Mouse (Mus musculus) intestine, postnatal 0 days (tissue): ENCODE measurements around the gene 1810030O07Rik. TPM values are rescaled to one million over a fixed set of nuclear protein-coding genes. Genes with fewer than 3 reads are reported as not detected.
A peak's percentile ranks its signal among the peaks of the same experiment; 100 is the strongest.
"Not testable (repeated sequence)": the region's sequence is repeated elsewhere in the genome, so short reads cannot be mapped to it uniquely, and the experiment has no call there.

ENCODE experiments used
- ATAC-seq: fragments of 200-750 bp; cut with Nextera tagmentation; 2 replicates; pipeline ENCODE4 v1.8.0; 2017; ENCODE audit warnings: mild to moderate bottlenecking, moderate TSS enrichment, moderate library complexity
- H3K27ac ChIP-seq: fragments of 300-500 bp; sonication (generic); 2 replicates; pipeline ENCODE4 v1.5.1; 2014; ENCODE audit warnings: mild to moderate bottlenecking, low read depth, low read length, moderate library complexity
- H3K27me3 ChIP-seq: fragments of 300-500 bp; sonication (generic); replicated peaks from 2 replicates; pipeline ENCODE4 v1.6.1; 2014; ENCODE audit warnings: low read length, mixed read lengths; ENCODE audit not compliant: control insufficient read depth, insufficient read depth
- H3K36me3 ChIP-seq: fragments of 300-500 bp; sonication (generic); 2 replicates; pipeline ENCODE4 v1.6.1; 2014; ENCODE audit warnings: mild to moderate bottlenecking, moderate library complexity; ENCODE audit not compliant: control insufficient read depth, insufficient read depth
- H3K4me1 ChIP-seq: fragments of 300-500 bp; sonication (generic); replicated peaks from 2 replicates; pipeline ENCODE4 v1.6.1; 2014; ENCODE audit warnings: antibody characterized with exemption, low read length, mixed read lengths; ENCODE audit not compliant: control insufficient read depth, insufficient read depth
- H3K4me2 ChIP-seq: fragments of 300-500 bp; sonication (generic); replicated peaks from 2 replicates; pipeline ENCODE4 v1.6.1; 2014; ENCODE audit warnings: low read depth, mild to moderate bottlenecking, moderate library complexity
- H3K4me3 ChIP-seq: fragments of 300-500 bp; sonication (generic); 2 replicates; pipeline ENCODE4 v1.5.1; 2014; ENCODE audit warnings: low read depth, low read length
- H3K9ac ChIP-seq: fragments of 300-500 bp; sonication (generic); 2 replicates; pipeline ENCODE4 v1.6.1; 2014; ENCODE audit warnings: mild to moderate bottlenecking, low read depth, low read length
- H3K9me3 ChIP-seq: fragments of 300-500 bp; sonication (generic); 2 replicates; pipeline ENCODE4 v1.6.1; 2016; ENCODE audit warnings: mixed run types; ENCODE audit not compliant: control insufficient read depth
- CTCF ChIP-seq: sonication (generic); IDR thresholded peaks from 2 replicates; pipeline ENCODE4 v1.5.1; 2016; ENCODE audit warnings: low read depth, mild to moderate bottlenecking, control low read depth, antibody characterized with exemption, moderate library complexity
- WGBS: fragments of 180-500 bp; shearing (Covaris S2); extraction: QIAGEN DNeasy Blood & Tissue Kit; methylation state at CpG from one replicate; pipeline ENCODE4 v1.1.7; 2014; 5-methylcytosine and 5-hydroxymethylcytosine counted together
- polyA plus RNA-seq: library from polyadenylated mRNA; unstranded; fragments of >200 nt; fragmentation: Nextera tagmentation; extraction: Ambion mirVana; gene quantifications from 2 replicates; pipeline ENCODE4 v1.2.1, GENCODE M21; 2015

1810030O07Rik gene
- polyA plus RNA-seq, 1 experiment from 2014 or later, result 15.3 TPM

DNA sequence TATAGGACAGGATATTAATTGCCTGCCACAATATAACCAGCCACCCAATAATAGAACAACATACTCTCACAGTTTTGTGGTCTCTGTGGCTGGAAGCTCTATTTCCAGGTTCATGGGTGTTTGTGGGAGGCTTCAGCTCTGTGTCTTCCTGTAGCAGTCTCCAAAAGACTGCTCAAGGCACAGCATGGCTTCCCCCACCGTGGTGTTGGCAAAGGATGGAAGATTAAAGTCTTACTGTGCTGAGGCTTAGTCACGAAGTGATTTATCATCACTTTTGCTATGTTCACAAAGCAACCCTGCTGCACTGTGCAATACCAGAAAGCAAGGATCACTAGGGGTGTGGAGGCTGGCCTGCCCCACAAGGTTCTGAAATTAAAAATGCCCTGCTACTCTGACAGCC is 19.6 kb downstream of the 1810030O07Rik start:
- Histone ChIP-seq H3K4me1 (no peaks in the 10 kb centered on the region), H3K4me2 (no peak overlapping the region), H3K27ac (no peak overlapping the region), H3K27me3 (no peaks in the 10 kb centered on the region), H3K9me3 (no peaks in the 10 kb centered on the region), H3K36me3 (peaks cover 8% of the 10 kb centered on the region), H3K4me3 (no peak overlapping the region), H3K9ac (no peak overlapping the region)
- TF ChIP-seq CTCF, result no peak
- 63% methylated on average over 2 of the region's 2 CpGs for WGBS
- ATAC-seq, result no peak

DNA sequence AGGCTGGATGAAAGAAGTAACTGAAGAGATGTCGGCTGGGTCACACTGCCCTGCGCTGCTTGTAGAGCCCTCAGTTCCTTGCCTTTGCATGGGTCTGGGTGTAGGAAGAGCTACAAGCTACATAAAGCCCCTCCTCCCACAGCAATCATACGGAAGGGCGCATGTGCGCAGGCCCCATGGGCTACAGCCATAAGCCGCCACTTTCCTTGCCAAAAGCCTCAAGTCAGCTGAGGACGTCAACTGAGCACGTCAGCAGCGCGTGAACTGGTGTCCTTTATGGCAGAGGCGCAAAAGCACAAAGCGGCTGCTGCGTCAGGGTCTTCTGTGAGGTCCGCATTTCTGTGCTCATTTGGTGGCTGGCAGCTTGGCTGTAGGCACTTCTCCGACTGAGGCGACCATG is 21.6 kb downstream of the 1810030O07Rik start:
- Histone ChIP-seq H3K9me3 (no peaks in the 10 kb centered on the region), H3K4me1 (no peaks in the 10 kb centered on the region), H3K9ac (no peak overlapping the region), H3K36me3 (no peaks in the 10 kb centered on the region), H3K4me3 (no peak overlapping the region), H3K27me3 (no peaks in the 10 kb centered on the region), H3K27ac (no peak overlapping the region), H3K4me2 (no peak overlapping the region)
- no peak for ATAC-seq
- WGBS, result 86% methylated on average over 16 of the region's 16 CpGs
- no peak for TF ChIP-seq CTCF

DNA sequence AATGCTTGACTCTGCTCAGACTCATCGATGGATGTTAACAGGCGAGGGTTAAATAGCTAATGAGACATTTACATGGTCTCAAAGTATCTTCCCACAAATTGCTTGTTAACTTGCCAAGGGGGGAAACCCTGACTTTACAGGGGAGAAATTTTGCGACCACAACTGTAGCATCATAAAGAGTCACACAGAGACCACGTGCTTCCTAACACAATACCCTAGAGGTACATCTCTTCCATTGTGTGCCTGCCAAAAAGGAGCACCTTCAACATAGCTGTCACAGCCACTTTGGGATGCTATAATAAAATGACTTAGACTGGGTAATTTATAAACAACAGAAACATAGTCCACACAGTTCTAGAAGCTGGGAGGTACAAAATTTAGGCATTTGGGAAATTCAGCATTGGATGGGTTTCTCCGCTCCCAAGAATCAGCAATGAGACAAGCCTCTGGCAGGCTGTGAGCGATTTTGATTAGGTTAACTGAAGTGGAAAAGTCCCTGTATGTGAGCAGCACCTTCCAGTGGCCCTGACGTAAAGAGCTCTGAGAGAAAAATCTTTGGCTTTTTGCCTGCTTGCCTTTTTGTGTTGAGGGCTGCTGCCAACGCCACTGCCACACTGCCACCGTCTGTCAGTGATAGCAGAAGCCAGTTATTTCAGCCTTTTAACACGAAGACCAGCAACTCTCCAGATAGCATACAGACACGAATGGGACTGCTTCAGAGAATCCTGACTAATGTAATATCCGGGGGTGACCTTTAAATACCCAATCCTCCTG is 27.8 kb downstream of the 1810030O07Rik start:
- no peak overlapping the region for H3K27ac ChIP-seq
- no peaks in the 10 kb centered on the region for H3K9me3 ChIP-seq
- H3K36me3 ChIP-seq, result no peaks in the 10 kb centered on the region
- no peak overlapping the region for H3K4me2 ChIP-seq
- peak; percentile 10; the same call in 1 of the 2 replicates for TF ChIP-seq CTCF
- no peak overlapping the region for H3K9ac ChIP-seq
- 68% methylated on average over 12 of the region's 12 CpGs for WGBS
- ATAC-seq, result no peak
- H3K4me3 ChIP-seq, result no peak overlapping the region
- H3K4me1 ChIP-seq, result no peaks in the 10 kb centered on the region
- no peaks in the 10 kb centered on the region for H3K27me3 ChIP-seq

DNA sequence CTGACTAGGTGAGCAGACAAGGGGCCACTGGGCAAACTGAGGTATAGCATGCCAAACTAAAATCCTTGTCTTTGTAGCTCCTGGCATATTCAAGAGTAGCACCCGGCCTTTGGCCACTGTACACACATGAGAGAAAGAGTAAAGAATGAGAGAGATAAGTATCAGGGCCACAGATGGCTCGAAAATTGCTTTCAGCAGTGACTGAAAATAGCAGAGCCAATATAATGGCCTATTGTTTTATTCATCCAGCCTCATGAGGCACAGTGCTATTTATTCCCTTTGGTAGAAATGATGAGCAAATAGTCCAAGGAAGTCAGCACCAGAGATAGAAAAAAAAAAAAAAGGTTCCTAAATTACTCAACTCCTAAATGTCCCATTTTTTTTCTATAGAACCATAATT is 28.5 kb downstream of the 1810030O07Rik start:
- H3K27me3 ChIP-seq, result no peaks in the 10 kb centered on the region
- 42% methylated on average over 2 of the region's 2 CpGs for WGBS
- no peak for ATAC-seq
- no peaks in the 10 kb centered on the region for H3K9me3 ChIP-seq
- H3K27ac ChIP-seq, result no peak overlapping the region
- no peak for TF ChIP-seq CTCF
- H3K4me2 ChIP-seq, result no peak overlapping the region
- no peak overlapping the region for H3K9ac ChIP-seq
- H3K36me3 ChIP-seq, result no peaks in the 10 kb centered on the region
- no peaks in the 10 kb centered on the region for H3K4me1 ChIP-seq
- no peak overlapping the region for H3K4me3 ChIP-seq

DNA sequence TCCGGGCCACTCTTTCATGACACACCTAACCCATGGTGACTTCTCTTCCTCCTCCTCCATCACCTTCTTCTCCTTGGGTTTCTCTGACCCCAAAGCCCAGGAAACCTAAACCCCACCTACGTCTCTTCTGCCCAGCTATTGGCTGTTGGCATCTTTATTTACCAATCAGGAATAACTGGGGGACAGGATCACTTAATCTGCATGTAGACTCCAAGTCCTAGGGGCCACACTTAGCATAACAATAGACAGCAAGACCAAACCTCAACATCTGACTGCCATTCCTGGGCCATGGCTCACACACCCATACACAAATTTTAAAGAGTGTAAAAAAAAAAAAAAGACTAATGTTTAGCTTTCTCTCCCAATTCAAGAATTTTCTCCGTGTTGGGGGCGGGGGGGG is 48.3 kb downstream of the 1810030O07Rik start:
- H3K4me1 ChIP-seq, result no peaks in the 10 kb centered on the region
- H3K4me2 ChIP-seq, result no peak overlapping the region
- H3K27ac ChIP-seq, result no peak overlapping the region
- H3K27me3 ChIP-seq, result no peaks in the 10 kb centered on the region
- no peak overlapping the region for H3K9ac ChIP-seq
- no peak for TF ChIP-seq CTCF
- no peaks in the 10 kb centered on the region for H3K9me3 ChIP-seq
- no peak overlapping the region for H3K4me3 ChIP-seq
- 67% methylated on average over 3 of the region's 4 CpGs for WGBS
- no peaks in the 10 kb centered on the region for H3K36me3 ChIP-seq
- no peak for ATAC-seq

DNA sequence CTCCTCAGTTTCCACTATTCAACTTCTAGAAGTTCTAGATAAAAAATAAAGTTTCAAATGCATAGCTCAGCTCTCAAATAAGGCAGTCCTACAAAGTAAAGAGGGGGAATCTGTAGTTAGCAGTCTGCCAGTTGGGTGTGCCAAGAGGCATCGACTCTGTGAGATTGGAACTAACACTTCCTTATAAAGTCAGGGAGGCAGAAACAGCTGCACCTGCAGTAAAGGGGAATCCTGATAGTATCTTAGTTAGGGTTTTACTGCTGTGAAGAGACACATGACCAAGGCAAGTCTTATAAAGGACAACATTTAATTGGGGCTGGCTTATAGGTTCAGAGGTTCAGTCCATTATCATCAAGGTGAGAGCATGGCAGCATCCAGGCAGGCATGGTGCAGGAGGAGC is 61.1 kb downstream of the 1810030O07Rik start:
- not testable (repeated sequence) for H3K4me1 ChIP-seq, H3K27me3 ChIP-seq, H3K27ac ChIP-seq, H3K9me3 ChIP-seq, H3K4me2 ChIP-seq, H3K36me3 ChIP-seq, H3K9ac ChIP-seq, H3K4me3 ChIP-seq
- ATAC-seq, result peak; percentile 58
- WGBS, result 50% methylated on average over 1 of the region's 1 CpGs

DNA sequence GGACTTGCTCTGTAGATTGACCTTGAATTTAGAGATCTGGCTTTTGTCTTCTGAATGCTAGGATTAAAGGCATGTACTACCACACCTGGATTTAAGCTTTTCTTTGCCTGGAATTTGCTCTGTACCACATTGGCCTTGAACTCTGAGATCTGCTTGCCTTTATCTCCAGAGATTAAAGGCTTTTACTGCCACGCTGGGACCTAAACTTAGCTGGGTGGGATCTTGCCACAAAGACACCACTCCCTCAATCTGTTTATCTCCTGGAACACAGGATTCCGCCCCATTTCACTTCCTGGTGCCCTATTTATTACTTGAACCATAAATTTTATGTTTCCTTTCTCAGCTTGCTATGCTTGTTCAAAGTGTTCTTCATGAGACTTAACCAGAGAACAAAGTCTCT is 62.3 kb downstream of the 1810030O07Rik start:
- Histone ChIP-seq H3K9me3 (no peaks in the 10 kb centered on the region), H3K4me2 (no peak overlapping the region), H3K9ac (no peak overlapping the region), H3K4me1 (no peaks in the 10 kb centered on the region), H3K4me3 (no peak overlapping the region), H3K36me3 (peaks cover 8% of the 10 kb centered on the region; the same call in 1 of the 2 replicates), H3K27ac (no peak overlapping the region), H3K27me3 (no peaks in the 10 kb centered on the region)
- no peak for TF ChIP-seq CTCF
- 35% methylated on average over 2 of the region's 2 CpGs for WGBS
- peak; percentile 72 for ATAC-seq

DNA sequence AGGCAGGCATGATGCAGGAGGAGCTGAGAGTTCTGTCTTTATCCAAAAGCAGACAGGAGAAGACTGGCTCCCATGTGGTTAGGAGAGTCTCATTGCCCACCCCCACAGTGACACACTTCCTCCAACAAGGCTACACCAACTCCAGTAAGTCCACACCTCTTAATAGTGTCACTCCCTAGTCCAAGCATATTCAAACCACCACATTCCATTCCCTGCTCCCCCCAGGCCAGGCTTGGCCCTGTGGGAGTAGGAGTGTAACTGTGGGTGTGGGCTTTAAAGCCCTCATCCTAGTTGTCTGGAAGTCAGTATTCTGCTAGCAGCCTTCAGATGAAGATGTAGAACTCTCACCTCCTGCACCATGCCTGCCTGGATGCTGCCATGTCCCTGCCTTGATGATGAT is 62.9 kb downstream of the 1810030O07Rik start:
- H3K4me2 ChIP-seq, H3K4me3 ChIP-seq, H3K27ac ChIP-seq, ATAC-seq, H3K36me3 ChIP-seq, H3K9ac ChIP-seq, H3K27me3 ChIP-seq, H3K4me1 ChIP-seq, H3K9me3 ChIP-seq: not testable (repeated sequence)
